Mouse (Mus musculus) Muller cell, postnatal 12 days (primary cell): Measurements from ENCODE around the gene Hhipl1.

Experiments used
- DNase-seq: peaks from one replicate; pipeline ENCODE4 v3.0.0-alpha.2; 2015; ENCODE audit errors: inconsistent ontology term

Gene Hhipl1

GRCm38 (mm10) chr12:108305812-108306794 is at the start of gene Hhipl1:
Hhipl1 (plus strand) TSS chr12:108306270.
- peak; percentile 63 for DNase-seq

GRCm38 (mm10) chr12:108256734-108257133 is 49.3 kb upstream of the Hhipl1 start:
- peak; percentile 40 for DNase-seq

GRCm38 (mm10) chr12:108259322-108260049 is 46.6 kb upstream of the Hhipl1 start:
- peak; percentile 54 for DNase-seq

- peak; percentile 18 for DNase-seq
These were observed 45.1 kb upstream of the Hhipl1 start for GRCm38 (mm10) chr12:108260950-108261349.

- no peak for DNase-seq
These were observed 41.2 kb upstream of the Hhipl1 start for GRCm38 (mm10) chr12:108264918-108265317.

- peak; percentile 95 for DNase-seq
These were observed 40.0 kb upstream of the Hhipl1 start for GRCm38 (mm10) chr12:108265831-108266619.

- no peak for DNase-seq
These were observed 38.4 kb upstream of the Hhipl1 start for GRCm38 (mm10) chr12:108267653-108268052.

GRCm38 (mm10) chr12:108268970-108269369 is 37.1 kb upstream of the Hhipl1 start:
- no peak for DNase-seq

- no peak for DNase-seq
These were observed 36.4 kb upstream of the Hhipl1 start for GRCm38 (mm10) chr12:108269699-108270098.

GRCm38 (mm10) chr12:108270240-108270919 is 35.7 kb upstream of the Hhipl1 start:
- no peak for DNase-seq

GRCm38 (mm10) chr12:108271351-108272142 is 34.5 kb upstream of the Hhipl1 start:
- DNase-seq = no peak

GRCm38 (mm10) chr12:108272143-108272635 is 33.9 kb upstream of the Hhipl1 start:
- no peak for DNase-seq

GRCm38 (mm10) chr12:108273466-108274312 is 32.4 kb upstream of the Hhipl1 start:
- no peak for DNase-seq

- DNase-seq = no peak
These were observed 31.8 kb upstream of the Hhipl1 start for GRCm38 (mm10) chr12:108274313-108274595.

GRCm38 (mm10) chr12:108274661-108275507 is 31.2 kb upstream of the Hhipl1 start, which contains the start of gene Ccdc85c:
Ccdc85c (minus strand) TSS chr12:108275425.
- no peak for DNase-seq

- peak; percentile 100 for DNase-seq
These were observed 30.6 kb upstream of the Hhipl1 start for GRCm38 (mm10) chr12:108275508-108275890.

- peak; percentile 48 for DNase-seq
These were observed 29.9 kb upstream of the Hhipl1 start for GRCm38 (mm10) chr12:108275920-108276822.
